Mouse (Mus musculus) cerebellum, postnatal 10 days (tissue): ENCODE data around the gene Hist2h4.
"Not testable (repeated sequence)": the region's sequence is repeated elsewhere in the genome, so short reads cannot be mapped to it uniquely, and the experiment has no call there.

Experiments used
- DNase-seq, 2 experiments: peaks; one replicate each; pipeline ENCODE4 v3.0.0; 2021; ENCODE audit warnings: mixed read lengths in 2 of 2

Hist2h4 gene

DNA sequence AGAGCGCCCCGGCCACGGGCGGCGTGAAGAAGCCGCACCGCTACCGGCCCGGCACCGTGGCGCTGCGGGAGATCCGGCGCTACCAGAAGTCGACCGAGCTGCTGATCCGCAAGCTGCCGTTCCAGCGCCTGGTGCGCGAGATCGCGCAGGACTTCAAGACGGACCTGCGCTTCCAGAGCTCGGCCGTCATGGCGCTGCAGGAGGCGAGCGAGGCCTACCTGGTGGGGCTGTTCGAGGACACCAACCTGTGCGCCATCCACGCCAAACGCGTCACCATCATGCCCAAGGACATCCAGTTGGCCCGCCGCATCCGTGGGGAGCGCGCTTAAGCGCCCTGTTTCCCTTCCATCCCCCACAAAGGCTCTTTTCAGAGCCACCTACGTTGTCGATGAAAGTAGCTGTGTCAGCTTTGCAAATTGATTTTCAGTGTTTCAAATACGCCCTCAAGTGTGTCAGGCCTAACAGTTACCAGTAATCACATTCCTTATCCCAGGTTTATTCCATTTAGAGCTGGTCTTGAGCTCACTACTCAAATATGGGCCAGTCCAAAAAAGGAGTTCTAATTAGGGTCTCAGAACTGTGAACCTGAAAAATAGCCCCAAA, 5.8 kb upstream of the Hist2h4 start:
- peak; percentile 22 to 63 for DNase-seq

DNA sequence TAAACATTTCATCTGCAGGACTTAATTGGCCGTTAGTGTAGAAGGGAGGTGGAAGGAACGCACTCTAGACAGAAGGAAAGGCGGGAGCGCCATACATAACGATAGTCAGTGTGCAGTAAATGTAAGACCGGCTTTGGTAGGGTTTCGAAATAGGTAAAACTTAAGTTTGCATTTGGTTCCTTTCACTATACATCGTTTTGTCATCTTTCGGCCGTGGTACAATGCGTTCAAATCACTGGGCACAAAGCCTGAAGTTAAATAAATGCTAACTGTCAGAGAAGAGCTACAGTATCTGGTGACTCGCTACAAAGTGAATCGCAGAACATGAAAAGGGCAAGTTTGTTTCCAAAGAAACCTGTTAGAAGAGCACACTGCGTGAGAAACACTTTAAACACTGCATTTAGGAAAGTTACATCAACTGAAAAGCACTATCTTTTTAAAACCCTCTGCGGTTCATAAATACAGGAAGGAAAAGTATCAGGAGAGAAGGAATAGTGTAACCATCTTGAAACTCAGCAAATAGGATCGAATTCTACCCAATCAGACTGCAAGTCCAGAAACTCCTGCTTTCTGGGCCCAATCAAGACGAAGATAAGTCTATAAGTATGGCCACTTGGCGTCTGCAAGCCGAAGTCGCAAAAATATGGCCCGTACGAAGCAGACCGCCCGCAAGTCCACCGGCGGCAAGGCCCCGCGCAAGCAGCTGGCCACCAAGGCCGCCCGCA, 5.1 kb upstream of the Hist2h4 start, which contains the start of gene Hist2h3b:
Hist2h3b (plus strand) TSS at position 604 of the 725 bp plus-strand sequence.
- peak; percentile 86 for DNase-seq

DNA sequence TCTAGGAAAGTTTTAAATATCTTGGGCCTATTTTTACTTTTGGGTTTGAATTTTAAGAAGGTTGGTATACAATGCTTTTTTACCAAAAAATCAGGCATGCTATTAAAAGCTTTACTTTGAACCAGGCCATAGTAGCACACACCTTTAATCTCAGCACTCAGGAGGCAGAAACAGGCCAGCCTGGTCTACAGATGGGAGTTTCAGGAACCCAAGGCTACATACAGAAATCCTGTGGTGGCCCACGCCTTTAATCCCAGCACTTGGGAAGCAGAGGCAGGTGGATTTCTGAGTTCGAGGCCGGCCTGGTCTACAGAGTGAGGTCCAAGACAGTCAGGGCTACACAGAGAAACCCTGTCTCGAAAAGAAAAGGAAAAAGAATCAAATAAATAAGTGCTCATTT, 4.4 kb upstream of the Hist2h4 start:
- no peak for DNase-seq

DNA sequence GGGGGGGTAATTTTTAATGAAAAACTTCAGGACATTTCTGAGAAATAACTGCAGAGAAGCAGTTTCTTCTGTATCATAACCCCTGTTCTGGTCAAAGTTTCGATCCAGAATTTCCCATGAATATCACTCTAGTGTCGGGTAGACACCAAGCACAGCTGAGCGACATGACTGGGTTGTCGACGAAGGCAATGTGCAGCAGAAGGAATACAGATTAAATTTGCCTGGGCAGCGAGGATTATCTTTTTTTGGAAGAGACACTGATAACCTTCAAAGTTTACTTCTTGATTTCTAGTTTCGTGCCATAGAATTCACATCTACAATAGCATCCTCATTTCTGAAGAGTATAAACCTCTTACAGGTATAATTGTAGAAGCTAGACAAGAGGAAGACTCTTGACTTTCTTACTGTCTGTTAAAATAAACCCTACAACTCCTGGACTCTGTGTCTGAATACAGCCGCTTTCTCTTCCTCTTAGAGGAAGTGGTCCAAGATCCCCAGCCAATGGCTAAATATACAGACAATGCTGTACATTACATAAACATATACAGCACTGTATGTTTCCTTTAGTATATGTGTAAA, 3.1 kb upstream of the Hist2h4 start:
- no peak for DNase-seq

DNA sequence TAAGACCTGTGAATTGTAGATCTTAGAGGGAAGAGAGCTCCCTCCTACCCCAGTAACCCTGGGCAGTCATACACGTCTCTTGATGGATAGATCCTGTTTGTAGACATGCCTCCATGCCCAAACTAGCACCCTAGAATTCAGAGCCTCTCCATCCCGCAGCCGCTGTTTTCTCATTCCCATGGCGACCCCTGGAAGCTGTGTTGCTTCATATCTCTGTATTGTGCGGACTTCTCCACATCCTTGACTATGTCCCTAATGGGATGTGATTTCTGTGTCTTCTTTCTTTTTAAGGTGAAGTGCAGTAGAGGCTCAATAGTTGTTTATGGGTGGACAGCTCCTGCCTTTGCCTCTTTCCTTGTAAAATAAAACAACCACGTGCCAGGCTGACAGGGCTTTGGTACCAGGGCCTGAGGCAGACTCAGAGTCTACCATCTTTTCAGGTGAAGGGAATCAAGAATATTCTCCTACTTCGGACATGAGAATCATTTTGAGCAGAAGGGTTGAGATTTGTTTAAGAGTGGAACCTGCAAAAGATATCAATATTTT, 1.4 kb upstream of the Hist2h4 start:
- DNase-seq = no peak

DNA sequence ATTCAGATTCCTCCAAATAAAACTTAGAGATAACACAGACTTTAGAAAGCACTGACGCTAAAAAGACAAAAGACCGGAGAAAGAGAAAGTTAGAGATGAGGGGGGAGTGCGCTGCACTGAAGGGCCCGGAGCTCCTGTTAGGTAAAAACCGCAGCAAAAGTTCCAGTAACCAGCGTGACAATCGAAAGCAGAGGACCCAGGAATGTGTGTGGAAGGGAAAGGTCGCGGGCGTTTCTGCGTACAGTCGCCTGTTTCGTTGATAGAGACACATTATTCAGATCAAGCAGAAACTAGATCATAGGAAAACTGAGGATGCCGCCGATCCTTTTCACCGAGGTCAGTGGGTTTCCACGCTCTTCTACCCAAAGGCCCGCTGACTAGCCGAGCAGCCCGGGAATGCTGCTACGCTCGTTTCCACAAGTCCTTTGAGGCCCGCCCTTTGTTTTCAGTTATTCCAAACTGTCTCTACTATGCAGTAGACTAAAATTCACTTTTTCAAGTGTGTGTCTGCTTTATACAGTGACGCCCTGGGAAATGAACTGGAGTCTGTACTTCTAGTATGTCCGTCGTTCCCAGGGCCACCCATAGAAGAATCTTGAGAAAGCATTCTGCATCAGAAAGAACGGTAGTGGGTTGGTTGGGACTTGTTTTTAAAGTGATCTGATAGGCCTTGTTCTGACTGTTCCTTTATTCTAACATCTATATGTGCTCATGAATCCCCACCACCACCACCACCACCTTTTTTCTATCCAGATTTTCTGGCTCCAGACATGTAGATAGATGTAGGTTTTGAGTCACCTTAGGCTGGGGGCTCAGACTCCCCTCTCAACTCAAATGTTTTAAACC, 670 bp upstream of the Hist2h4 start:
- DNase-seq = peak in 1 of 2 experiments; percentile 50

DNA sequence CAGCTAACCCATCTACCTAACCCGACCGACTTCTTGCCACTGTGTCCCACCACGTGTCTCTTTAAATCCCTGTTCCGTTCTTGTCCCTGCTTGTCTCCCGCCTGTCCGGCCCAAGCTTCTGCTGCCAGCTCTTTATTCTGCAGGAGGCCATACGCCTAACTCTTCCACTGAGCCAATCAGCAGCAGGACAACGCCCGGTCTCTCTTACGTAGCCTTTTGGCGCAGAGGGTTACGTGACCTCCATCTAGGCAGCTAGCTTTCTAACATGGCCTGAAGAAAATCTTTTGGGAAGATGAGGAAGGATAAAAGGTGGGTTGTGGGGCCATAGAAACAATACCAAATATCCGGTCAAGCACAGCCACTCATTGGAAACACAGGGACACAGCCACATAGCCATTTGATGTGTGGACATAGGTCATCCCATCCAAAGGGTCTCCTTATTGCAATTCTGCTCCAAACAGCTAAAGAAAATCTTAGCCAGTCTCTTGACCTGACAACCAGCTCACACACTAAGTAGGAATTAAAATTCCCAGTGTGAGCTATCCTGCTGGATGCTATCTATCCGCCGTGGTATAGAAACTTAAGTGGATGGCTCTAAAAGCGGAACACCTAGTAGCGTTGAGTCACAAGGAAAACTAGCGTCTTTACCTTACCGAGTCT, 765 bp downstream of the Hist2h4 start:
- peak; percentile 92 to 93 for DNase-seq

DNA sequence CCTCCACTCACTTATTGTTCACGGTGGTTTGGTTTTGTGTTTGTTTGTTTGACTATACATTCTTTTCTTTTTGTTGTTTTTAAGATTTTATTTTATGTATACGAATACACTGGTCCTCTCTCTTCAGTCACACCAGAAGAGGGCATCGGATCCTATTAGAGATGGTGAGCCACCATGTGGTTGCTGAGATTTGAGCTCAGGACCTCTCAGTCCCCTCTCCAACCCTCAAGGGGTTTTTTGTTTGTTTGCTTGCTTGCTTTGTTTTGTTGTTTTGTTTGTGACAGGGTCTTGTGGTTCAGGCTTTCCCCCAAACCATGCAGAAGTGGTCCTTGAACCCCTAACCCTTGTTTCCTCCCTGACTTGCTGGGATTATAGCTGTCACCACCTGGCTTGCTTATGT, 1.5 kb downstream of the Hist2h4 start:
- DNase-seq = peak in 1 of 2 experiments; percentile 49

DNA sequence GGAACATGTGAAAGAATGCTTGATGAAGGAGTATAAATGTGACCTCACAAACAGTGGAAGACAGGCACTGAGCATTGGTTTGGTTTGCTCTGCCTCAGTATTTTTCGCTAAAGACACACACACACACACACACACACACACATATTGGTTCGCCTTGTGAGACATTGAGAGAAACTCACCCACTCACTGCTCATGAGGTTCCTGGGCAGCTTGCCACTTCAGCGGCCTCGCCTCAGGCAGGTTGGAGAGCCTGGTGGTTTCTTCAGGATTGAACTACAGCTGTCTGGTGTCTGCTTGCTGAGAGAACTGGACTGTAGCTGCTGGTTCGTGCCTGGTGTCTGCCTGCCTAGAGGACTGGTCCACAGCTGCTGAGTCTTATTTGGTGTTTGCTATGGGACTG, 2.9 kb downstream of the Hist2h4 start:
- DNase-seq = no peak

DNA sequence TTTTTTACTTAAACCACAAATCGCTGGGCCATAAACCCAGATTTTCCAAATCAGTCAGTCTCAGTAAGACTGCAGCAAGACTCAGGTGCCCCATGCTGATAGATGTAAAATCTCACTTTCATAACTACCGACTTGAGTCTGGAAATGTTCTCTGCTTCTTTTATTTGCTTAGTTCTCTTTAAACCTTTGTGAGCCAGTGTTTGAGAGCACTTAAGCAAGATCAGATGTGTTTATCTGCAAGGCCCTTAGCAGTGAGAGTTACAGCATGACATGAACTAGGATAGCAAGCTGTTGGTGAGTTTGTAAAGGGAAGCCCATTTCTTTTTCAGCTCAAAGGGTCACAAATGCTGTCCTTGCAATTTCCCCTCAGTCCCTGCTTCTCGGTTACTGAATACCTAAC, 5.9 kb downstream of the Hist2h4 start:
- no peak for DNase-seq

DNA sequence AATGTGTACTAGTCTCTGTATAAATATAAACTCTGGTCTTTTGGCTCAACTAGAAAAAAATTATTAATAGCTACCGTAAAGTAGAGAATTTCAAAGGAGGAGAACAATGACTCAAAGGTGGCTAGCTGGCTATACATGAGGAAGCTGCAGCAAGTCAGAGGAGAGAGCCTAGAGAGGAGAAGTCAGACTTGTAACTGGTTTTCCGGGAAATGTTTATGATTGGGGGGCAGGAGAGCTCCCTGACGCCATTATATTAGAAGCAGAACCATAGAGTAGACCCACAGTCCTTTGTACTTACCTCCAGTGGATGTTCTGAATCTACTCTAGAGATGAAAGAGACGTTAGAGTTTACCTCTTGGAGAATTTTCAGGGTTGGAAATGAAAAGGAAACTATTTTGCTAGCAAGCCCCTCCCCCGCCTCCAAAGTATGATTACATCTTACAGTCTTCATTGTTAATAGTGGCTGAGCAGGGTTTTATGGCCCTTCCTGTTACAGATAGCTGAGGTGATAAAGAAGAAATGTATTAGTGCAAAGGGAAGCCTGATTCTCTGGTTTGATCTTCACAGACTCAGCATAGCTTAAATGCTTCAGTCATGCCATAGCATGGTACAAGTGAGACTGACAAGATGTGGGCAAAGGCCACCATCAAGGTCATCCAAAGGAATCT, 7.1 kb downstream of the Hist2h4 start:
- no peak for DNase-seq

DNA sequence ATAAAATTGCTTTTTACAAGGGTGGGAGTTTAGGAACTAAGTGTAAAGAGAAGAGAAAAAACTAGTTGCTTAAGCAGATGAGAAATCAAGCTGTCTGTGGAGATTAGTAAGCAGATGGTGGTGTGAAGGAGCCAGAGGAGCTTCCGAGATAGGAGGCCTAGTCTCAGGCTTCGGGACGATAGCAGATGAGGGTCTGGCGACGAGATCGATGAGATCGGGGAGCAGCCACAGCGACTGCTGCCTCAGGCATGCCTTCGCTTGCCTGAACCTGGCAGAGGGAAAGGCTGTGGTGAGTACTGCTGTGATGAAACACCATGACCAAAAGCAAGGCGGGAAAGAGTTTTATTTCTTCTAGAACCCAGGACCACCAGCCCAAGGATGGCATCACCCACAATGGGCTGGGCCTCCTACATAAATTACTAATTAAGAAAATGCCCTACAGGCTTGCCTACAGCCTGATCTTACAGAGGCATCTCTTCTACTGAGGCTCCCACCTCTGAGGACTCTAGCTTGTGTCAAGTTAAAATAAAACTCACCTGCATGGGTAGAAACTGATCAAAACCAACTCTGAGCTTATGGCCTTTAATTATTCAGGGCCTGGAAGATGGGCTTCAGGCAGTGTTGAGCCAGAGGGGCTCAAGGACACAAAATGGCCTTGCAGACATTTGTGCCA, 8.3 kb downstream of the Hist2h4 start:
- peak; percentile 76 to 80 for DNase-seq

DNA sequence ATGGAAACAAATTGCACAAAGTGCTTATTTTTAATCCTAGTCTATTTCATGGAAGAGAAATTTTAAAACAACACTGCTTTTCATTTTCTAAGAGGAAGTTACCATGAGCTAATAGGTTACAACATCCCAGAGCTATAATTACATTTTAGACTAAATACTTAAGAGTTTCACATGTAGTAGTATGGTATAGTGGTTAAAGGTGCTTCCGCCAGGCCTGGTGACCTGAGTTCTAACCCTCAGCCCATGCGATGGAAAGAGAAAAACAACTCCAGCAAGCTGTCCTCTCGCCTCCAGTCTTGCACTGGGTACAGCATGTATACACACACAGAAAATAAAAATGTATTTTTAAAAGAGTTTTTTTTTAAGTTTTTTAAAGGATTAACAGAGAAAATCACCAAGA, 11.3 kb downstream of the Hist2h4 start:
- DNase-seq = no peak

DNA sequence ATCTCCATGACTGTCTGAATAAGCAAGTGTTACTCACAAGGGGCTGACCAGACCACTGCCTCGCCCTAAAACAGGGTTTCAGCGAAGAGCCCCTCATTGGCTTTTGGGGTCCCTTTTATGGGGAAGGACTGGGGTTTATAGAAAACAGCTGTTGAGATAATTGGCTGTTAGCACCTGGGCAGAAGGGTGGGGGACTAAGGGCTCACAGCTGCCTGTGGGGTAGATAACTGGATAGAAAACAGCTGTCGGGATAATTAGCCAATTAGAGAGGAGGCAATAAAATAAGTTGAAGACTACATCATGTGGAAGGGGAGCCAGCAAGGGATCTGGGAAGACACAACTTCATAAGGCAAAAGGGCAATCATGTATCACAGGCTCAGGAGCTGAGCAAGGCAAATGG, 12.2 kb downstream of the Hist2h4 start:
- no peak for DNase-seq

DNA sequence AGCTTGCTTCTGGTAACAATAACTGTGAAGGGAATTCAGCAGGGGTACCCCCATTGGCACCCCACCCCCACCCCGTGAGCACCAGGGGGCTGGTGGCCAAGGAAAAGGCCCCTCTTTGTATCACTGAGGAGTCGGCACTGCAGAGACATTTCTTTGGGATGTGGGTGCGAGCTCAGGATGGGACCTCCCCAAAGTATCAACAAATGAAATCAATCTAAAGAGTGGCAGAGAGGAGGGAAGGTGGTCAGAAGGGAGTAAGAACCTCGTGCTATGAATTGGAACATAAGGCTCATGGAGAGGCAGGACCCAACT, 14.1 kb downstream of the Hist2h4 start:
- no peak for DNase-seq

DNA sequence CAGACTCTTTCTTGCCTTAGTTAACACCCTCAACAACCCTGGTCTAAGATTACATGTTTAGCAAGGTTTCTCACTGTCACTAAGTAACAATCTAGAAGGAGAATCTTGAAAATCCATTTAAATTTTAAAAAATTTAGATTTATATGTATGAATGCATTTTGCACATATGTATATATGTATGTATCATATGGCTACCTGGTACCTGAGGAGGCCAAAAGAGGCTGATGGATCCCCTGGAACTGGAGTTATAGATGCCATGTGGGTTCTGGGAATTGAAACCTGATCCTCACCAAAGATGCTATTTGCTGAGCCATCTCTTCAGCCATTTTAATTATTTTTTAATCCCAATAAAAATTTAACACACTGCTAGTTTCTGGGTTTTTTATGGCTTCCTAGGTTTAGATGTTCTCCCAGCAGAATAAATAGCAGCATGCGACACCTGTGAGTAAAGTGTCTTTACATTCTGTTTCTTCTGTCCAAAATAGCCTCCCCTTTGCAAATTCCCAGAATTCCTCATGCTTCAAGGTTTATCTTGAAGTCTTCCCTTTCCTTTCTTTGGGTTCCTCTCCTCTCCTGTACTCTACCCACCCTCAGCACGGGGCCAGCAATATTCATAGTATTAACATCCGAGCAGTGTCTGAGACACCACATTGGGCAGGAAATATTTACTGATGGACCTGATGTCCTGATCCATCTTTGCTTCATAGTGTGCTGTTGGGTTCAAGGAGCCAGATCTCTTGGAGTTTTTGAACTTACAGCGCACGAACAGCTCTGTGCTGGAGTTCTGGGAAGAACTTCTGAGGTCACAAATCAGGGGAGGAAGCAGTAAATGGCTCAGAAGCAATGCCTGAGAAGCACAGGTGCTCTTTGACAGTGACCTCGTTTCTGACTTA, 14.7 kb downstream of the Hist2h4 start:
- DNase-seq = no peak

DNA sequence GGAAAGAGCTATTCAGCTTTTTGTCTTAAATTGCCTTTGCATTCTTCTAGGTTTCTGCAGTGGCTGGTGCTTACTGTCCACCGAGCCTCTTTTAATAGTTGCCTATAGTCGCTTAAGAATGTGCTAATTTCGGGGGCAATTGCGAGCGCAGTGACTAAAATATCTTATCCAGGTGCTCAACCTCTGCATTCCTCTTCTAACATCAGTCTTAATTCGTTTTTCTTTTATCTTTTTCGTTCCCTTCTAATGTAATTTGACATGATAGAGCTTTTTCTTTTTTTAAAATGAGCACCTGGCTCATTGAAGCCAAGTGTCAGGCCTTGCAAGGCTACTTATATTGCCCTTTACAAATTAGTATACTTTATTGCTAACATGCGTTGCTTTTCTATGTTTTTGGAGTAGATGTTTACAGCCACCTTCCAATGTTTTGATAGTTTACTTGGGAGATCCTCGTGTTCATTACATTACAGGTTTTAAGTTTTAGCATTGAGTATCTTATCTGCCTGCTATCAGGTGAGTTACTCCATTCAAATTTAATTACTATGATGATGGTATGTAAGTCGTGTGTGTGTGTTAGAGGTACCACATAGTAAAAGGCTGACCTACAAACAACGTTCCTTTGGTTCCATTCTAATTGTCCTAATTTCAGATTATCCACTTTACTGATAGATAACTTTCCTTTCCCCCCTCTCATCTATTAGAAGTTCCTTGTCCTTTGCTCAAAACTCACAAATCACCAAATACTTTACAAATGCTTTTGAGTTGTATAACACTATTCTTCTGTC, 15.6 kb downstream of the Hist2h4 start:
- DNase-seq = no peak

DNA sequence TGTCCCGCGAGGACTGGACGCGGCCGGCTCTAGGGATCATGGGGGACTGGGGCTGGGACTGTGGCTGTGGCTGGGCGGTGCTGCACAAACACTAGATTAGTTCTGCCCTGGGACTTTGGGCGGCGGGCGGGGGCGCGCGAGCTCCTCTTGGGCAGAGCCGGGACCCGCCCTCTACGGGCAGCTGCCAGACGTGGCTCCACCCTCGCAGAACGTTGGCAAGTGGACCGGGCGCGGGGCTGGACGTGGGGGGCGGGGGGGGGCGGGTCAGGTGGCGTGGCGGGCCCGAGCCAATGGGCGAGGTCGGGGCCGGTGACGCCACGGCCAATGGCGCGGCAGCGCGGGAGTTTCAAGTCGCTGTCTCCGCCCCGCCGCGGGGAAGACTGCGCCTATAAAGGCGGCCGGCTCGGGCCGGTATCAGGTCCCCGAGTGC, 16.7 kb downstream of the Hist2h4 start, which contains the start of gene Hist2h3c1:
Hist2h3c1 (plus strand) TSS at position 259 of the 430 bp plus-strand sequence.
- DNase-seq = not testable (repeated sequence)

DNA sequence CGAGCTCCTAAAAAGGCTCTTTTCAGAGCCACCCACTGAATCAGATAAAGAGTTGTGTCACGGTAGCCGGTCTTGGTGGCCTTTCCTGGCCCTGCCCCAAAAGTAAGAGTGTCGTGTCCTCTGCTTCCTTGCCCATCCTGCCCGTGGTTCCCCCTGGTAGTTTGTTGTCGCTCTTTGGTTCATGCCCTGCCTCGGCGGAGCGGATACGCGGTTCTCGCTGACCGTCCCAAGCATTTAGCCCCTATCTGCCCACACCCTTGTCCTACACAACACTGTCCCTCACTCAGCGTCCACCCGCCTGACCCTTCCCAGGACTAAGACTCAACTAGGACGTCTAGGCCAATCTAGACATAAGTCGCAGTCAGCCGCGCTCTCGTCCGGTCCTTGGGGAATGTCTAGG, 17.1 kb downstream of the Hist2h4 start:
- not testable (repeated sequence) for DNase-seq
